Mouse (Mus musculus) mesoderm, embryonic 11.5 days (tissue): Measurements from ENCODE around the gene Hdac1.

Experiments used
- DNase-seq: peaks from one replicate; pipeline ENCODE4 v3.0.0-alpha.2; 2012; ENCODE audit warnings: low read depth, low spot score

Gene Hdac1

GRCm38 (mm10) chr4:129511413-129512096 lies 31.0 kb downstream of the Hdac1 start:
- no peak for DNase-seq

- DNase-seq, result no peak
Observed at GRCm38 (mm10) chr4:129510723-129511412, 31.6 kb downstream of the Hdac1 start.

GRCm38 (mm10) chr4:129509650-129510049 lies 32.9 kb downstream of the Hdac1 start:
- no peak for DNase-seq

- DNase-seq, result no peak
Observed at GRCm38 (mm10) chr4:129508834-129509600, 33.5 kb downstream of the Hdac1 start.

- DNase-seq, result no peak
Observed at GRCm38 (mm10) chr4:129508237-129508515, 34.3 kb downstream of the Hdac1 start.

- no peak for DNase-seq
Observed at GRCm38 (mm10) chr4:129507434-129508236, 34.9 kb downstream of the Hdac1 start.

GRCm38 (mm10) chr4:129505511-129505910 lies 37.0 kb downstream of the Hdac1 start:
- no peak for DNase-seq

- DNase-seq, result no peak
Observed at GRCm38 (mm10) chr4:129502901-129503444, 39.5 kb downstream of the Hdac1 start.

- DNase-seq, result no peak
Observed at GRCm38 (mm10) chr4:129502327-129502888, 40.1 kb downstream of the Hdac1 start.

GRCm38 (mm10) chr4:129500607-129501566 lies 41.6 kb downstream of the Hdac1 start:
- DNase-seq, result peak; percentile 87

- no peak for DNase-seq
Observed at GRCm38 (mm10) chr4:129500017-129500416, 42.5 kb downstream of the Hdac1 start.

GRCm38 (mm10) chr4:129498941-129499340 lies 43.6 kb downstream of the Hdac1 start:
- DNase-seq, result no peak

GRCm38 (mm10) chr4:129496631-129497030 lies 45.9 kb downstream of the Hdac1 start:
- no peak for DNase-seq

GRCm38 (mm10) chr4:129495672-129496562 lies 46.6 kb downstream of the Hdac1 start:
- no peak for DNase-seq

- no peak for DNase-seq
Observed at GRCm38 (mm10) chr4:129494681-129495080, 47.8 kb downstream of the Hdac1 start.

GRCm38 (mm10) chr4:129490972-129491880 lies 51.3 kb downstream of the Hdac1 start, which contains the start of the genes Tssk3 and Fam229a:
Tssk3 (minus strand) TSS chr4:129491022.
Fam229a (plus strand) TSS chr4:129491190.
- DNase-seq, result peak; percentile 59

GRCm38 (mm10) chr4:129481090-129481489 lies 61.4 kb downstream of the Hdac1 start:
- no peak for DNase-seq

- no peak for DNase-seq
Observed at GRCm38 (mm10) chr4:129479863-129480262, 62.6 kb downstream of the Hdac1 start.
